Mouse (Mus musculus) lung, postnatal 4 days (tissue): Measurements from ENCODE around the gene Hcn2.
A peak's percentile ranks its signal among the peaks of the same experiment; 100 is the strongest.

Source experiments
- DNase-seq, 2 experiments: peaks; one replicate each; pipeline ENCODE4 v3.0.0; 2021

The Hcn2 gene

GRCm38 (mm10) chr10:79712029-79712428 is 4.4 kb upstream of the Hcn2 start:
- no peak for DNase-seq

DNA sequence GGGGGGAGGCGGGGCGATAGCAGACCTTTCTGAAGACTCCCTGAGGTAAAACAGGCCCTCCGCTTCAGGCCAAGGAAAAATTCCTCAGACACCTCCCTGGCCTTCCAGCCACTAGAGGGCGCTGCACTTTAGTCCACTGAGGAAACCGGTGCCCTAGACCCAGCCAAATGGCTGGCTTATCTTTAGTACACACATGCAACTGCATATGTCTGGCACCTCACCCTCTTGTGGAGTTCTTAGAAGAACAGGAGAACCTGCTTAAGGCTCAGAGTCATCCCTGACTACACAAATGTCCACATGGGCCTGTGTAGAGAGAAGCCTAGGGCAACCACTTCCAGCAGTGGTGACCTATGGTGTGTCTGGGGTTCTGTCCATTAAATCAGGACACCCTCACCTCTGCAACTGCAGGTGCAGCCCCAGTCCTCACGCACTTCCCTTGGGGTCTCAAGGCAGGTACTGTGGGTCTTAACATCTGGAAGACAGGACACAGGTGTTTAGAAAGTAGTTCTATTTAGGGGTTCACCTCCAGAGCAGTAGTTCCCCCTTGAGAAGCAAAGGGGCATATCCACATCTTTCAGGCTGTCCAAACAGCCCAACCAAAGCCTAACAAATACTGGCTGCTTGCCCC is 3.8 kb upstream of the Hcn2 start:
- peak; percentile 78 to 87 for DNase-seq

GRCm38 (mm10) chr10:79713163-79713562 is 3.3 kb upstream of the Hcn2 start:
- DNase-seq, result no peak

DNA sequence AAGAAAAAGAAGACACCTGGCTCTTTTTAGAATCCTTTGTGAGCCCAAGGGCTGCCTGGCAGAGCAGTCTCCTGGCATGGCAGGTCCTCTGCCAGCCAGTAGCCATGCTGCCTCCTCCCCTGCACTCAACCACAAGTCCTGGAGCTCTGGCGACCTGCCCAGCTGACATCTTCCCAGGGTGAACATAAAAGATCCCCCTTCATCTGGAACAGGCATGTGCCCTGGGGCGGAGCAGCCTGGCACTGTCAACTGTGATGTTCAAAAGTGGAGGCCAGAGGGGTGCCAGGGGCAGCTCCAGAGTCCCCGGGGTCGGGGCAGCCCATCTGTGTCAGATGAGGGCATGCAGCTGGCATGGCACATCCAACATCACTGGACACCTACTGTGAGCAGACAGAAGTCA is 1.4 kb upstream of the Hcn2 start:
- peak in 1 of 2 experiments; percentile 29 for DNase-seq

DNA sequence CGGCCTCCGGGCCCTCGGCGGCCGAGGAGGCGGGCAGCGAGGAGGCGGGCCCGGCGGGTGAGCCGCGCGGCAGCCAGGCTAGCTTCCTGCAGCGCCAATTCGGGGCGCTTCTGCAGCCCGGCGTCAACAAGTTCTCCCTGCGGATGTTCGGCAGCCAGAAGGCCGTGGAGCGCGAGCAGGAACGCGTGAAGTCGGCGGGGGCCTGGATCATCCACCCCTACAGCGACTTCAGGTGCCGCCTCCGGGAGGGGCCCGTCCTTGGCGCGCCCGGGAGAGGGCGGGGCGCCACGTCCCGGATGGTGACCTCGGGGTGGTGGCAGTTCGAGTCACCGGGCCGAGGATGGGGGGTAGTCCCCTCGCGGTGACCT is 538 bp downstream of the Hcn2 start:
- DNase-seq, result peak in 1 of 2 experiments; percentile 33

DNA sequence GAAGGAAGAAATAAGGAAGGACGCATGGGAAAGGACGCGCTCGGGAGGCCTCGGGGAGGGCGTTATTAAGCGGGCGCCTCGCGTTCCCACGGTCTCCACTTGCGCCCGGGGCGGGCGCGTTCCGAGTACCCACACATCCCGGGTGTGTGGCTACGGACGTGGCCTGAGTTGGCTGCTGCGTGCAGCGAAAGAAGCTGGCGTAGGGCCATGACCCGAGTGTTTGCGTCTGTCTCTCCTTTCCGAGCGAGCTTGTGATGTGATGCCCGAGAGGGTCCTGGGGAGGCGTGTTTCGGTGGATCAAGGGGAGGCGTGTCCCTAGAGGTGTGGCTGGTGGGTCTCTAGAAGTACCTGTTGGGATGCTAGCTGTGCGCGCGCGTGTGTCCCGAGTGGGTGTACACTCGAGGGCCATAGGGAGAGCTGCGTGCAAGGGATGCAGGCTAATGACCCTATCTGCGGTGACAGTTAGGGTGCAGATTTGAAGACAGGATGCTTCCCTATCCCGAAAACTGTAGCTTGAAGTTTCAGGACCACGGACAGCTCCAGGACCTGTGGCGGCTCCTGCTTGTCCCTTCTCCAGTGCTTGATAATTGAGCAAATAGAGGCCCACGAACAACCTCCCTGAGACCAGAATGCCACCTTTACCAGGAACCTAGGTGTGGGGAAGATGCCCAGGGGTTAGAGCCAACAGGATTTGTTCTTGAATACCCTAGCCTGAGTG is 1.4 kb downstream of the Hcn2 start:
- DNase-seq, result peak; percentile 54 to 80

DNA sequence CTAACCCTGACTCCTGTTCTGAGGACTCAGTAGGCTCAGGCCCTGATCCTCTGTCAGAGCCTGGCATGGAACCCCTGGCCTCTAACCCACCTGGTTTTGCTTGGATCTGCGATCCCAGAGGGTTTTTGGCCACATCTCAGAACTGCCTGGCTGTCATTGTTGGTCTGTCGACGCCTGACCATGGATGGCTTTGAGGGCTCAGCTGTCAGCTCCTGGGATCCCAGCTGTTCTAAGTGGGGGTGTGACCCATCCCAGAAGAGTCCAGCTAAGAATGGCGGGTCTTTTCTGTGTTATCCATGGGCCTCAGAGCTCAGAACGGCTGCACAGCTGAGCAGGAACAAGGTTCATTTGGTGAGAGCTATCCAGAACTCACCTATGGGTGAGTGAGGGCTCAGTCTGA is 4.7 kb downstream of the Hcn2 start:
- no peak for DNase-seq

DNA sequence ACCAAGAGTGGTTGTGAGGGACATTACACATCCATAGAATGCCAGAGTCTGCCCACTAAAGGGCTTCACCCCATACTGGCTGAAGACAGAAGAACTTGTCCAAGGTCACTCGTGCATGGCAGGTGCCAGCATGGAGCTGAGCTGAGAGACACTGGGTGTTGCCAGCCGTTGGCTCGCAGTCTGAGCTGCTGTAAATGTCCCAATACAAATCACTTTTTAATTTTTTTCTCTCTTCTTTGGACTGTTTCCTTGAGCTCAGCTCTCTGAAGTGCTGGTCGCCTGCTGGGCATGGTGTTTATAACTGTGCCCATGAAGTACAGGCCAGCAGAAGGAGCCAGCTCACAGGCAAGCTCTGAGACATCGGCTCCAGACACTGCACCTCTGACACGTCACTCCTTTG is 6.6 kb downstream of the Hcn2 start:
- DNase-seq, result no peak

- no peak for DNase-seq
Observed at GRCm38 (mm10) chr10:79723692-79724091, 7.3 kb downstream of the Hcn2 start.

GRCm38 (mm10) chr10:79726090-79726489 is 9.7 kb downstream of the Hcn2 start:
- peak; percentile 60 to 72 for DNase-seq

- DNase-seq, result no peak
Observed at GRCm38 (mm10) chr10:79728323-79729249, 12.2 kb downstream of the Hcn2 start.

- no peak for DNase-seq
Observed at GRCm38 (mm10) chr10:79729357-79729965, 13.0 kb downstream of the Hcn2 start.

GRCm38 (mm10) chr10:79732500-79732899 is 16.1 kb downstream of the Hcn2 start:
- no peak for DNase-seq

- DNase-seq, result no peak
Observed at GRCm38 (mm10) chr10:79733847-79734246, 17.4 kb downstream of the Hcn2 start.

DNA sequence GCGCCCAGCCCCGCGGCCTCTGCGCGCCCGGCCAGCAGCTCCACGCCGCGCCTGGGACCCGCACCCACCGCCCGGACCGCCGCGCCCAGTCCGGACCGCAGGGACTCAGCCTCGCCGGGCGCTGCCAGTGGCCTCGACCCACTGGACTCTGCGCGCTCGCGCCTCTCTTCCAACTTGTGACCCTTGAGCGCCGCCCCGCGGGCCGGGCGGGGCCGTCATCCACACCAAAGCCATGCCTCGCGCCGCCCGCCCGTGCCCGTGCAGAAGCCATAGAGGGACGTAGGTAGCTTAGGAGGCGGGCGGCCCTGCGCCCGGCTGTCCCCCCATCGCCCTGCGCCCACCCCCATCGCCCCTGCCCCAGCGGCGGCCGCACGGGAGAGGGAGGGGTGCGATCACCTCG is 18.9 kb downstream of the Hcn2 start:
- DNase-seq, result no peak

- DNase-seq, result no peak
Observed at GRCm38 (mm10) chr10:79736706-79737105, 20.3 kb downstream of the Hcn2 start.

DNA sequence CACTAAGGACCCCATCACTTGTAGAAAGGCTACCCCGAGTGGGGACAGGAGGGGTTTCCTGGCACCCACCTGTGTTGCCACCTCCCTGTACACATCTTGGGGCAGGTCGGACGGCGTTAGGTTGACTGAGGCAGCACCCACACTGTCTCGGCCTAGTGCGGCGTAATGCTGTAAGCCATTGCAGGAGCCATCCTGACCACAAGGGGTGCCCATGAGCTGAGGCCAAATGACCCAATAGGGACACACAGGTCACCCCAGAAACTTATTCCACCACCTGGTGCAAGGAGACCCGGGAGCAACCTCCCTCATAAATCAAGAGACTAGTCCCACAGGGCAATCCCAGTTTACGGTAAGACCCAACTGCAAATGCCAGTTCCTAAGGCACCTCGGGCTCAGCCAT is 21.8 kb downstream of the Hcn2 start:
- no peak for DNase-seq

GRCm38 (mm10) chr10:79739234-79739633 is 22.8 kb downstream of the Hcn2 start:
- no peak for DNase-seq

DNA sequence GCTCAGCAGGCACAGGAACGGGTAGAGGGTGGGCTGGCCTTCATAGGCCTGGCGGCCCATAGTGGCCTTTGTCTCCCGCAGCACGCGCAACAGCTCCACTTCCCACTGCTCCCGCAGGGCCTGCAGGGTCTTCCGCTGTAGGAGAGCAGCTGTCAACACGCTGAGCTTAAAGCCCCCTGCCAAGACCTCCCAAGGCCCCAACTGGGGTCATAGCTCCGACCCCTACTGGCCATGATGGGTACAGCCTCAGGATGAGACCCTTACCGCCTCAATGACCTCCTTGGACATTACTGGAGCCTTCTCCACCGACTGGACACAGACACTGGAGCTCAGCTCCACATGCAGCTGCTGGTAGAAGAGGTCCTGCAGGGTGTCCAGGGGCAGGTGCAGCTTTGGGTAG is 24.4 kb downstream of the Hcn2 start:
- DNase-seq, result no peak

DNA sequence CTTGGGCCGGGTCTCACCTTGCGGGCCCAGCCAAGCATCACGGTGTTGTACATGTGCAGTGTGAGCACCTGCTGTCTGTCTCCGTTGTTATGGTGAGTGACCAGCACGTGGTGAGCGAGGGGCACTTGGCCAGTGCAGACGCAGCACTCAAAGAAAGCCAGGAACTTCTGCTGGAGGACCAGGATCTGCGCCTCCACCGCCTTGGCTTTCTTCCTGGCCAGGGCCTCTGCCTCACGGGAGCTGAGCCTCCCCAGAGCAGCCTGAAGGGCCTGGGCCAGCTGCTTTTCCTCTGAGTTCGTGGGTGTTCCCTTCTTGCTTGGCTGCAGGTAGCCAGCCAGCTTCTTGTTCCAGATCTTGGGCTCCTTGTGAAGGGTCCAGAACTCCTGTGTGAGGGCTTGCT is 26.7 kb downstream of the Hcn2 start:
- no peak for DNase-seq

- DNase-seq, result no peak
Observed at GRCm38 (mm10) chr10:79743650-79744365, 27.4 kb downstream of the Hcn2 start.

- no peak for DNase-seq
Observed at GRCm38 (mm10) chr10:79745411-79745810, 29.0 kb downstream of the Hcn2 start.
